Comparison of ENCODE assay signal across 9 mouse cellular contexts in genomic region chr16:32130190-32130826, GRCm38 (mm10). TPM values are rescaled to one million over a fixed set of nuclear protein-coding genes. Genes with fewer than 3 reads are reported as not detected.
A peak's percentile ranks its signal among the peaks of the same experiment; 100 is the strongest.
DNase-seq lines count a peak whose midpoint lies in the region; ATAC-seq lines count a peak whose summit lies in the region.
"Had no signal": no experiment of that assay in that cellular context is flagged by ENCODE, and none has a peak within 500 bp of the region (broad histone marks: within the 10 kb centered on the region; RNA-seq: fewer than 3 reads in every experiment).

No protein-coding gene starts in this region.

- H3K4me3 ChIP-seq in embryonic facial prominence, embryonic 13.5 days = no peak overlapping the region
- H3K4me3 ChIP-seq in embryonic facial prominence, embryonic 10.5 days = no peak overlapping the region
- no peak overlapping the region for H3K4me3 ChIP-seq in kidney, embryonic 16.5 days (ENCODE audit: low read length)
- H3K4me3 ChIP-seq: midbrain, embryonic 12.5 days had no signal

- 64% methylated on average over 16 of the region's 16 CpGs for WGBS in embryonic facial prominence, embryonic 13.5 days
- WGBS in embryonic facial prominence, embryonic 10.5 days = 71% methylated on average over 16 of the region's 16 CpGs
- WGBS in kidney, embryonic 16.5 days = 66% methylated on average over 16 of the region's 16 CpGs

- ATAC-seq in embryonic facial prominence, embryonic 13.5 days (ENCODE audit: insufficient number of reproducible peaks, insufficient read depth, low FRiP score, low TSS enrichment, low read depth) = no peak
- ATAC-seq in kidney, embryonic 16.5 days (ENCODE audit: low FRiP score, low TSS enrichment) = peak; percentile 76; the same call in 1 of the 2 replicates

- no peak for DNase-seq in embryonic facial prominence, embryonic 10.5 days (ENCODE audit: low spot score)
- DNase-seq in heart, adult 18-20 months = peak; percentile 61 to 82
- DNase-seq in lung, postnatal 4 days = peak; percentile 76
- DNase-seq in thymus, postnatal 4 days = peak; percentile 71
- DNase-seq in ovary, adult 18-20 months (ENCODE audit: low spot score) = no peak
- no peak for DNase-seq in layer of hippocampus, adult 9-10 months (ENCODE audit: low spot score)

- H3K27me3 ChIP-seq in embryonic facial prominence, embryonic 13.5 days = no peaks in the 10 kb centered on the region
- H3K27me3 ChIP-seq in embryonic facial prominence, embryonic 10.5 days (replicated peaks; ENCODE audit: low read depth, poor library complexity, severe bottlenecking) = no peaks in the 10 kb centered on the region
- H3K27me3 ChIP-seq in kidney, embryonic 16.5 days (ENCODE audit: insufficient read depth, low read length) = no peaks in the 10 kb centered on the region; the same call in 1 of the 2 replicates
- H3K27me3 ChIP-seq: midbrain, embryonic 12.5 days had no signal

- no peaks in the 10 kb centered on the region for H3K9me3 ChIP-seq in embryonic facial prominence, embryonic 13.5 days
- no peaks in the 10 kb centered on the region for H3K9me3 ChIP-seq in embryonic facial prominence, embryonic 10.5 days
- H3K9me3 ChIP-seq in kidney, embryonic 16.5 days (ENCODE audit: low read length) = no peaks in the 10 kb centered on the region
- H3K9me3 ChIP-seq: midbrain, embryonic 12.5 days had no signal

- no peaks in the 10 kb centered on the region; the same call in 1 of the 2 replicates for H3K4me1 ChIP-seq in embryonic facial prominence, embryonic 13.5 days
- peaks cover 5% of the 10 kb centered on the region; the same call in 1 of the 2 replicates for H3K4me1 ChIP-seq in embryonic facial prominence, embryonic 10.5 days
- no peaks in the 10 kb centered on the region for H3K4me1 ChIP-seq in kidney, embryonic 16.5 days (ENCODE audit: insufficient read depth, low read length)
- H3K4me1 ChIP-seq: midbrain, embryonic 12.5 days had no signal

- no peak overlapping the region for H3K27ac ChIP-seq in embryonic facial prominence, embryonic 13.5 days
- H3K27ac ChIP-seq in embryonic facial prominence, embryonic 10.5 days (replicated peaks) = no peak overlapping the region
- no peak overlapping the region for H3K27ac ChIP-seq in kidney, embryonic 16.5 days (ENCODE audit: low read length)
- H3K27ac ChIP-seq: midbrain, embryonic 12.5 days had no signal

- no peaks in the 10 kb centered on the region for H3K36me3 ChIP-seq in embryonic facial prominence, embryonic 13.5 days
- H3K36me3 ChIP-seq in embryonic facial prominence, embryonic 10.5 days (replicated peaks) = no peaks in the 10 kb centered on the region
- no peaks in the 10 kb centered on the region for H3K36me3 ChIP-seq in kidney, embryonic 16.5 days (ENCODE audit: insufficient read depth, low read length)
- H3K36me3 ChIP-seq: midbrain, embryonic 12.5 days had no signal

- no peak overlapping the region for H3K9ac ChIP-seq in embryonic facial prominence, embryonic 13.5 days
- H3K9ac ChIP-seq in kidney, embryonic 16.5 days (replicated peaks; ENCODE audit: low read length) = no peak overlapping the region
- H3K9ac ChIP-seq: midbrain, embryonic 12.5 days had no signal

- H3K4me2 ChIP-seq in embryonic facial prominence, embryonic 13.5 days = peak overlapping the region; percentile 11; the same call in 1 of the 2 replicates
- H3K4me2 ChIP-seq in kidney, embryonic 16.5 days (replicated peaks; ENCODE audit: low read depth, low read length) = no peak overlapping the region
- H3K4me2 ChIP-seq: midbrain, embryonic 12.5 days had no signal

RNA-seq across cellular contexts. Expression of gene Cep19, which starts 30.7 kb away (rescaled TPM):
- 25.9 and 32.5 TPM in 2 replicates for polyA plus RNA-seq in embryonic facial prominence, embryonic 13.5 days (2015; fragmentation: Nextera tagmentation; extraction: Ambion mirVana)
- 36.5 and 36.7 TPM in 2 replicates for polyA plus RNA-seq in embryonic facial prominence, embryonic 10.5 days (2016; fragmentation: Nextera tagmentation; extraction: Ambion mirVana)
- 10 to 100 TPM; 10.1 to 10.4 TPM for total RNA-seq in heart, adult 18-20 months (2021)
- 42.6 and 44.5 TPM in 2 replicates for polyA plus RNA-seq in kidney, embryonic 16.5 days (2015; fragmentation: Nextera tagmentation; extraction: Ambion mirVana)

RNA-seq across cellular contexts. Expression of gene Pigx, which starts 30.8 kb away (rescaled TPM):
- polyA plus RNA-seq in embryonic facial prominence, embryonic 13.5 days (2015; fragmentation: Nextera tagmentation; extraction: Ambion mirVana) = 127 and 132 TPM in 2 replicates
- 151 and 152 TPM in 2 replicates for polyA plus RNA-seq in embryonic facial prominence, embryonic 10.5 days (2016; fragmentation: Nextera tagmentation; extraction: Ambion mirVana)
- total RNA-seq in heart, adult 18-20 months (2021) = 10 to 100 TPM; 16.7 to 16.9 TPM
- 130 and 136 TPM in 2 replicates for polyA plus RNA-seq in kidney, embryonic 16.5 days (2015; fragmentation: Nextera tagmentation; extraction: Ambion mirVana)

RNA-seq across cellular contexts. Expression of gene Nrros, which starts 35.1 kb away (rescaled TPM):
- 13.0 and 13.4 TPM in 2 replicates for polyA plus RNA-seq in embryonic facial prominence, embryonic 13.5 days (2015; fragmentation: Nextera tagmentation; extraction: Ambion mirVana)
- polyA plus RNA-seq in embryonic facial prominence, embryonic 10.5 days (2016; fragmentation: Nextera tagmentation; extraction: Ambion mirVana) = 7.3 and 8.1 TPM in 2 replicates
- 1 to 10 TPM; 3.6 to 4.9 TPM for total RNA-seq in heart, adult 18-20 months (2021)
- 18.1 and 22.2 TPM in 2 replicates for polyA plus RNA-seq in kidney, embryonic 16.5 days (2015; fragmentation: Nextera tagmentation; extraction: Ambion mirVana)

RNA-seq across cellular contexts. Expression of gene Bex6, which starts 49.3 kb away (rescaled TPM):
- polyA plus RNA-seq in embryonic facial prominence, embryonic 13.5 days (2015; fragmentation: Nextera tagmentation; extraction: Ambion mirVana) = not detected in 2 replicates
- polyA plus RNA-seq in embryonic facial prominence, embryonic 10.5 days (2016; fragmentation: Nextera tagmentation; extraction: Ambion mirVana) = not detected in 2 replicates
- not detected for total RNA-seq in heart, adult 18-20 months (2021)
- polyA plus RNA-seq in kidney, embryonic 16.5 days (2015; fragmentation: Nextera tagmentation; extraction: Ambion mirVana) = not detected in 2 replicates
- polyA plus RNA-seq: midbrain, embryonic 12.5 days had no signal

RNA-seq across cellular contexts. Expression of gene Pak2, which starts 51.2 kb away (rescaled TPM):
- 32.3 and 33.6 TPM in 2 replicates for polyA plus RNA-seq in embryonic facial prominence, embryonic 13.5 days (2015; fragmentation: Nextera tagmentation; extraction: Ambion mirVana)
- polyA plus RNA-seq in embryonic facial prominence, embryonic 10.5 days (2016; fragmentation: Nextera tagmentation; extraction: Ambion mirVana) = 39.4 and 42.4 TPM in 2 replicates
- total RNA-seq in heart, adult 18-20 months (2021) = 10 to 100 TPM; 26.5 to 27.1 TPM
- 38.2 and 40.3 TPM in 2 replicates for polyA plus RNA-seq in kidney, embryonic 16.5 days (2015; fragmentation: Nextera tagmentation; extraction: Ambion mirVana)

Comparison
In these comparisons a context has a peak if more than half of its experiments do, and no peak if none do; other contexts are left out.
1. DNase-seq: peak in heart, adult 18-20 months (2 of 2), lung, postnatal 4 days (2 of 2) and thymus, postnatal 4 days (single experiment); none in embryonic facial prominence, embryonic 10.5 days (single experiment), ovary, adult 18-20 months (single experiment) and layer of hippocampus, adult 9-10 months (single experiment).